Mouse (Mus musculus) E14TG2a.4 (cell line): ENCODE results near the gene Ramp2.

Experiments used
- CTCF ChIP-seq: conservative IDR thresholded peaks from 2 replicates; pipeline ENCODE4 v1.5.1; 2014; ENCODE audit warnings: low read length
- POU5F1 ChIP-seq: IDR thresholded peaks from 2 replicates; pipeline ENCODE4 v1.6.1; 2014; ENCODE audit warnings: low read length, borderline replicate concordance

DNA sequence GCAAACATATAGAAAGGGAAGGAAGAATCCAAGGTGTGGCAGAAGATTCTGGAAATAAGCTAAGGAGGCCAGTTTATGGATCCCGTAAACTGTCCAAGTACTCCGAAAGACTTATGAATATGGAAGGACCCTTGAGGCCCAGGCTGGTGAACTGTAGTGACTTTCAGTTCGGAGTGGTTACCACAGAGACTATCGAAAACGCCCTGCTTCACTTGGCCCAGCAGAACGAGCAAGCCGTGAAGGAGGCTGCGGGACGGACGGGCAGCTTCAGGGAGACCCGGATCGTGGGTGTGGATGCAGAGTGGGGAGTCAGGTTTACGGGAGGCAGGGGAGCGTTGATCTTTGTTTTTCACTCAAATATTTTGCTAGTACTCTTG is 33.4 kb downstream of the Ramp2 start:
- TF ChIP-seq CTCF = no peak
- TF ChIP-seq POU5F1 = no peak
